Mouse (Mus musculus) thymus, postnatal 14 days (tissue): ENCODE measurements around the gene Rnd1.

Experiments used
- DNase-seq: peaks from one replicate; pipeline ENCODE4 v3.0.0; 2021

The Rnd1 gene

GRCm38 (mm10) chr15:98676471-98676870, 790 bp downstream of the Rnd1 start:
- peak; percentile 36 for DNase-seq

GRCm38 (mm10) chr15:98675634-98676250, 1.5 kb downstream of the Rnd1 start:
- no peak for DNase-seq

- no peak for DNase-seq
Measured at GRCm38 (mm10) chr15:98674994-98675545, 2.2 kb downstream of the Rnd1 start.

GRCm38 (mm10) chr15:98674284-98674993, 2.8 kb downstream of the Rnd1 start:
- no peak for DNase-seq

- no peak for DNase-seq
Measured at GRCm38 (mm10) chr15:98673732-98674131, 3.5 kb downstream of the Rnd1 start.

- DNase-seq: no peak
Measured at GRCm38 (mm10) chr15:98672592-98672991, 4.7 kb downstream of the Rnd1 start.

GRCm38 (mm10) chr15:98664042-98664907, 13.0 kb downstream of the Rnd1 start:
- no peak for DNase-seq

GRCm38 (mm10) chr15:98662567-98663545, 14.4 kb downstream of the Rnd1 start, which contains the start of gene Ddx23:
Gene Ddx23 (minus strand): TSS chr15:98662894.
- DNase-seq: peak; percentile 95

- DNase-seq: no peak
Measured at GRCm38 (mm10) chr15:98662198-98662566, 15.1 kb downstream of the Rnd1 start.

- no peak for DNase-seq
Measured at GRCm38 (mm10) chr15:98656982-98657751, 20.1 kb downstream of the Rnd1 start.

- no peak for DNase-seq
Measured at GRCm38 (mm10) chr15:98652174-98652573, 25.1 kb downstream of the Rnd1 start.

- DNase-seq: no peak
Measured at GRCm38 (mm10) chr15:98651431-98651830, 25.8 kb downstream of the Rnd1 start.

GRCm38 (mm10) chr15:98648071-98648470, 29.2 kb downstream of the Rnd1 start:
- DNase-seq: no peak

- DNase-seq: no peak
Measured at GRCm38 (mm10) chr15:98647308-98647707, 30.0 kb downstream of the Rnd1 start.

GRCm38 (mm10) chr15:98646737-98647136, 30.5 kb downstream of the Rnd1 start:
- DNase-seq: no peak

- no peak for DNase-seq
Measured at GRCm38 (mm10) chr15:98645057-98646026, 31.9 kb downstream of the Rnd1 start.

- no peak for DNase-seq
Measured at GRCm38 (mm10) chr15:98644406-98644805, 32.9 kb downstream of the Rnd1 start.

- no peak for DNase-seq
Measured at GRCm38 (mm10) chr15:98640157-98640556, 37.1 kb downstream of the Rnd1 start.

- DNase-seq: no peak
Measured at GRCm38 (mm10) chr15:98637155-98637554, 40.1 kb downstream of the Rnd1 start.

- DNase-seq: no peak
Measured at GRCm38 (mm10) chr15:98636517-98636916, 40.7 kb downstream of the Rnd1 start.
